Mouse (Mus musculus): Measurements from ENCODE around the gene Cat. TPM values are rescaled to one million over a fixed set of nuclear protein-coding genes. Genes with fewer than 3 reads are reported as not detected.

The Cat gene
- total and polyA plus RNA-seq, 3 experiments, result 122 to 262 (median 236) TPM

DNA sequence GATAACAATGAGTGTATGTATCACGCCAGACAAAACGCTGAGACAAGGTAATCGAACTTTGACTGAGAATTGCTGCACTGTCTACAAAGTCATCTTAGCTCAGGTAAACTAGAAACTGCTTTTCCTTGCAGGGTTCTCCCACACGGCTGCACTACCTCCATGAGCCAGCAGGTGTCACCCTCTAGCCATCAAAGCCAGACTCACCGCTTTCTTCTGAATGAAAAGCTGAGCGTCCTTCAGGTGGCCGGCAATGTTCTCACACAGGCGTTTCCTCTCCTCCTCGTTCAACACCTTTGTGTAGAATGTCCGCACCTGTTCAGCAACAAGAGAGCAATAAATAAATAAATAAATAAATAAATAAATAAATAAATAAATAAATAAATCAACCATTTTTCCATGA lies 28.3 kb downstream of the Cat start:
- WGBS, result 13% methylated on average over 10 of the region's 10 CpGs
- H3K9ac ChIP-seq (ENCODE audit: low read depth, low read length), result no peak overlapping the region
- no peaks in the 10 kb centered on the region for H3K4me1 ChIP-seq (ENCODE audit: control insufficient read depth, insufficient read depth, low read length)
- no peaks in the 10 kb centered on the region for H3K36me3 ChIP-seq (ENCODE audit: control insufficient read depth, insufficient read depth, low read length)
- no peaks in the 10 kb centered on the region for H3K27me3 ChIP-seq (ENCODE audit: control insufficient read depth, insufficient read depth, low read length)
- intact Hi-C loops (cut with DNase I), result loop anchor here (1.0 to 10.0 kb wide), 4 partner anchors 91 to 388 kb away; no protein-coding TSS in a partner anchor
- no peak overlapping the region for H3K4me3 ChIP-seq
- peak; percentile 92 for TF ChIP-seq EP300 (IDR thresholded peaks at IDR 0.05; ENCODE audit: insufficient read depth, low read depth, low read length)
- peak; percentile 98; the same call in 1 of the 2 replicates for TF ChIP-seq CTCF (IDR thresholded peaks at IDR 0.05)
- no peak for TF ChIP-seq POLR2A (IDR thresholded peaks at IDR 0.05; ENCODE audit: insufficient read depth, low read depth, low read length)
- no peaks in the 10 kb centered on the region for H3K79me2 ChIP-seq (replicated peaks; ENCODE audit: control insufficient read depth, insufficient read depth, low read length)
- peak; percentile 71 to 87 for DNase-seq
- H3K27ac ChIP-seq, result no peak overlapping the region

- no peaks in the 10 kb centered on the region for H3K27me3 ChIP-seq (ENCODE audit: control insufficient read depth, insufficient read depth, low read length)
- no peaks in the 10 kb centered on the region for H3K4me1 ChIP-seq (ENCODE audit: control insufficient read depth, insufficient read depth, low read length)
- H3K36me3 ChIP-seq (ENCODE audit: control insufficient read depth, insufficient read depth, low read length), result no peaks in the 10 kb centered on the region
- H3K9ac ChIP-seq (ENCODE audit: low read depth, low read length), result no peak overlapping the region
- 96% methylated on average over 7 of the region's 7 CpGs for WGBS
- no peak for DNase-seq
- no peak overlapping the region for H3K27ac ChIP-seq
- no peaks in the 10 kb centered on the region for H3K79me2 ChIP-seq (replicated peaks; ENCODE audit: control insufficient read depth, insufficient read depth, low read length)
- intact Hi-C loops (cut with DNase I), result loop anchor here (1.0 to 10.0 kb wide), 4 partner anchors 92 to 389 kb away; no protein-coding TSS in a partner anchor
- TF ChIP-seq POLR2A (IDR thresholded peaks at IDR 0.05; ENCODE audit: insufficient read depth, low read depth, low read length) (no peak), EP300 (IDR thresholded peaks at IDR 0.05; ENCODE audit: insufficient read depth, low read depth, low read length) (no peak), CTCF (IDR thresholded peaks at IDR 0.05) (no peak)
- no peak overlapping the region for H3K4me3 ChIP-seq
Observed at GRCm38 (mm10) chr2:103455748-103456147, 29.2 kb downstream of the Cat start.

GRCm38 (mm10) chr2:103452550-103452949 lies 32.4 kb downstream of the Cat start:
- Histone ChIP-seq H3K4me3 (no peak overlapping the region), H3K27ac (no peak overlapping the region), H3K9ac (ENCODE audit: low read depth, low read length) (no peak overlapping the region), H3K36me3 (ENCODE audit: control insufficient read depth, insufficient read depth, low read length) (no peaks in the 10 kb centered on the region), H3K27me3 (ENCODE audit: control insufficient read depth, insufficient read depth, low read length) (no peaks in the 10 kb centered on the region), H3K79me2 (replicated peaks; ENCODE audit: control insufficient read depth, insufficient read depth, low read length) (no peaks in the 10 kb centered on the region), H3K4me1 (ENCODE audit: control insufficient read depth, insufficient read depth, low read length) (no peaks in the 10 kb centered on the region)
- intact Hi-C loops (cut with DNase I), result loop anchor here (10.0 kb wide), 3 partner anchors 262 to 392 kb away; no protein-coding TSS in a partner anchor
- no peak for TF ChIP-seq CTCF (IDR thresholded peaks at IDR 0.05)
- no peak for TF ChIP-seq POLR2A (IDR thresholded peaks at IDR 0.05; ENCODE audit: insufficient read depth, low read depth, low read length)
- TF ChIP-seq EP300 (IDR thresholded peaks at IDR 0.05; ENCODE audit: insufficient read depth, low read depth, low read length), result no peak
- 74% methylated on average over 5 of the region's 5 CpGs for WGBS
- DNase-seq, result no peak

DNA sequence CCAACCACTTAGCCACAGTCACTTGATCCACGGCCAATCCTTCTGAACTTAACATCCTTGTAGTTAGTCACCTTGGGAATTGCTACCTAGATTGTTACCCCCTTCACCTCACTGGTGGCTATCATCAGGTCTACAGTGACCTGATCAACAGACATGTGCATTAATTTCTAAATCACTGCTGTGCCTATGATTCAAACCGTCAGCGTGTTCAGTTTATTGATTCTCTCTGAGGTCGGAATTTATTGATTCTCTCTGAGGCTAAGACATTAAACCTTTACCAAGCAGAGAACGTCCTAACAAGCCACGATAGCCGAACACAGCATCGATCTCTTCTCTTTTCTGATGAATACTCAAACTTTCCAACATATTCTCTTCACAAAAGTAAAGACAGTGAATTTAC lies 34.7 kb downstream of the Cat start:
- Histone ChIP-seq H3K4me1 (ENCODE audit: control insufficient read depth, insufficient read depth, low read length) (no peaks in the 10 kb centered on the region), H3K27me3 (ENCODE audit: control insufficient read depth, insufficient read depth, low read length) (no peaks in the 10 kb centered on the region), H3K36me3 (ENCODE audit: control insufficient read depth, insufficient read depth, low read length) (no peaks in the 10 kb centered on the region), H3K4me3 (no peak overlapping the region), H3K9ac (ENCODE audit: low read depth, low read length) (no peak overlapping the region), H3K79me2 (replicated peaks; ENCODE audit: control insufficient read depth, insufficient read depth, low read length) (no peaks in the 10 kb centered on the region), H3K27ac (no peak overlapping the region)
- 90% methylated on average over 8 of the region's 8 CpGs for WGBS
- no peak for TF ChIP-seq EP300 (IDR thresholded peaks at IDR 0.05; ENCODE audit: insufficient read depth, low read depth, low read length)
- no peak for TF ChIP-seq CTCF (IDR thresholded peaks at IDR 0.05)
- TF ChIP-seq POLR2A (IDR thresholded peaks at IDR 0.05; ENCODE audit: insufficient read depth, low read depth, low read length), result no peak
- no peak for DNase-seq
- intact Hi-C loops (cut with DNase I), result loop anchor here (10.0 kb wide), 3 partner anchors 265 to 395 kb away; no protein-coding TSS in a partner anchor

- Histone ChIP-seq H3K9ac (ENCODE audit: low read depth, low read length) (no peak overlapping the region), H3K79me2 (replicated peaks; ENCODE audit: control insufficient read depth, insufficient read depth, low read length) (no peaks in the 10 kb centered on the region), H3K36me3 (ENCODE audit: control insufficient read depth, insufficient read depth, low read length) (no peaks in the 10 kb centered on the region), H3K4me1 (ENCODE audit: control insufficient read depth, insufficient read depth, low read length) (no peaks in the 10 kb centered on the region), H3K4me3 (no peak overlapping the region), H3K27me3 (ENCODE audit: control insufficient read depth, insufficient read depth, low read length) (no peaks in the 10 kb centered on the region), H3K27ac (no peak overlapping the region)
- DNase-seq, result no peak
- intact Hi-C loops (cut with DNase I), result loop anchor here (10.0 kb wide), 3 partner anchors 265 to 395 kb away; no protein-coding TSS in a partner anchor
- TF ChIP-seq CTCF (IDR thresholded peaks at IDR 0.05), result no peak
- TF ChIP-seq POLR2A (IDR thresholded peaks at IDR 0.05; ENCODE audit: insufficient read depth, low read depth, low read length), result no peak
- no peak for TF ChIP-seq EP300 (IDR thresholded peaks at IDR 0.05; ENCODE audit: insufficient read depth, low read depth, low read length)
- WGBS, result 72% methylated on average over 7 of the region's 7 CpGs
Observed at GRCm38 (mm10) chr2:103449813-103450212, 35.1 kb downstream of the Cat start.

DNA sequence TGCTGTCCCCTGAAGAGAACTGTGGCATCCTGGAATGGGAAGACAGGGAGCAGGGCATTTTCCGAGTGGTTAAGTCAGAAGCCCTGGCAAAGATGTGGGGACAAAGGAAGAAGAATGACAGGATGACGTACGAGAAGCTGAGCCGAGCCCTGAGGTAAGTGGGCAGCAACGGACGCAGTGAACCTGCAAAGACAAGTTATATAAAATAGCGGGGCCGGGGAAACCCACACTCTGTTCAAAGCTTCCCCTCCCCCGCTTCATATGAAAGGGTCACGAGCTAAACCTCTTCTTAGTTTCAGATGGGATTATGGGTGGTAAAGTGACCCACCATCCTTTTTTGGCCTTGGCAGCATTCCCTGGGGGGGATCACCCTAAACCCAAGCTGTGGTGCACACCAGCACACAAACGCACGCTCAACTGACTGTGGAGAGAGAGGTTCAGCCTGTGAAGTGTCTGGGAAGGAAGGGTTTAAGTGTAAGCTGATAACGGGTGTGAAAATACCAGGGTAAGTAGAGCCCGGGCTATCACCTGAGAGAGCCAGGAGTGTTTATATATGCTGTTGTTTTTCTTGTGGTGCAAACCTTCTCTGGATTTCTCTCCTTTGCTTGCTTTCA lies 35.9 kb downstream of the Cat start:
- Histone ChIP-seq H3K27ac (no peak overlapping the region), H3K79me2 (replicated peaks; ENCODE audit: control insufficient read depth, insufficient read depth, low read length) (no peaks in the 10 kb centered on the region), H3K36me3 (ENCODE audit: control insufficient read depth, insufficient read depth, low read length) (no peaks in the 10 kb centered on the region), H3K4me3 (no peak overlapping the region), H3K4me1 (ENCODE audit: control insufficient read depth, insufficient read depth, low read length) (no peaks in the 10 kb centered on the region), H3K27me3 (ENCODE audit: control insufficient read depth, insufficient read depth, low read length) (no peaks in the 10 kb centered on the region), H3K9ac (ENCODE audit: low read depth, low read length) (no peak overlapping the region)
- TF ChIP-seq CTCF (IDR thresholded peaks at IDR 0.05) (no peak), POLR2A (IDR thresholded peaks at IDR 0.05; ENCODE audit: insufficient read depth, low read depth, low read length) (no peak), EP300 (IDR thresholded peaks at IDR 0.05; ENCODE audit: insufficient read depth, low read depth, low read length) (no peak)
- no peak for DNase-seq
- intact Hi-C loops (cut with DNase I), result no loop called here
- WGBS, result 50% methylated on average over 14 of the region's 14 CpGs

Measured in heart, adult 2 months (tissue).